ENCODE assay signal across 14 mouse cellular contexts in the genomic region with DNA sequence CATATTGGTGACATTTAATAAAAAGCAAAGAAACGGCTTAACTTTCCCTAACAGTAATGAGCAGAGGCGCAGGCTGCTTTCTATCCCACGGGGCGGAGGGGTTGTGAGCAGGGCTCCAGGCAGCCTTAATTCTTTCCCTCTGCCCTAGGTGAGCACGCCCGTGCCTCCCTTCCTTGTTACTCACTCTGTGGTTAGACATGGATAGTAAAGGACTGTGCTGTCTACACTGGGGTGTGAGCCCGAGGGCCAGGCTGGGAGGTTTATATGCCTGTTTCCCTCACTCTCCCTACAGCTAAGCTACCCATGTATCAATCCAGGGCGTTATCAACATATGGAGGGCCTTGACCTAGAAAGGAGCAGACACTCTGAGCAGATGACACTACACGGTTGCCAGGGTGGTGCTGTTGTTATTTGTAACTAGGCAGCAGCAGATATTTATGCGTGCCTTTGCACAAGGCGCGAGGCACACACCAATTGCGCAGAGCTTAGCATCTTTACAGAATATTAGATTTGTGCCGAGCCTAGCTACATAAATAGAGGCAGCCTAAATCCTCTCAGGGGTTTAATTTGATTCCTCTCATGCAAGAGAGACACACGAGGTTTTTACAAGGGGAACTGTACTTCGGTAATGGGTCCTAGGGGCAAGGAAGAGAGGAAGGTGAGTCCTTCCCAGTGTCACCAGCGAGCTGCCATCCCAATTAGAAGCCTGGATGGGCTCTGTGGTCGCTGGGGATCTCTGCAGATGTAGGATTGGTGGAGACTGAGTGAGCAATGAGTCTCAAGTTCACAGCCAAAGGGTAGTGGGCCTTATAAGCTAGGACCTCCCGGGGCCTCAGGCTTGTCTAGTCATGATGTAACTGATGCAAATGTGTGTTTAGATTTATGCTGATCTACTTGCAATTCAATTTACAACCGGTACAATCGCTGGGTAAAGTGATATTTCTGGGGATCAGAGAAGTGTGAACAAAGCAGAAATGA.
DNase-seq lines count a peak whose midpoint lies in the region; ATAC-seq lines count a peak whose summit lies in the region.
"Had no signal": no experiment of that assay in that cellular context is flagged by ENCODE, and none has a peak within 500 bp of the region (broad histone marks: within the 10 kb centered on the region; RNA-seq: fewer than 3 reads in every experiment).

No protein-coding gene starts in this region.

- DNase-seq in adrenal gland, postnatal 14 days = peak; percentile 17
- no peak for DNase-seq in adrenal gland, postnatal 25 days
- no peak for DNase-seq in neural tube, embryonic 10.5 days (ENCODE audit: extremely low spot score, low spot score)
- peak; percentile 8 to 23 for DNase-seq in layer of hippocampus, postnatal 36 days
- DNase-seq in retina, embryonic 14.5 days (ENCODE audit: low spot score) = peak; percentile 40
- DNase-seq in urinary bladder, adult 18-20 months (ENCODE audit: low spot score in 2 of 2) = no peak
- DNase-seq: cerebellum, adult 11-12 months; heart, adult 2 months; heart, postnatal 36 days; thymus, postnatal 25 days had no signal

- H3K9me3 ChIP-seq in neural tube, embryonic 13.5 days = peaks cover 2% of the 10 kb centered on the region; the same call in 1 of the 2 replicates
- H3K9me3 ChIP-seq: embryonic facial prominence, embryonic 13.5 days had no signal

- no peak overlapping the region for H3K9ac ChIP-seq in neural tube, embryonic 13.5 days
- H3K9ac ChIP-seq: embryonic facial prominence, embryonic 13.5 days had no signal

- H3K4me2 ChIP-seq in neural tube, embryonic 13.5 days = no peak overlapping the region
- H3K4me2 ChIP-seq: embryonic facial prominence, embryonic 13.5 days had no signal

- H3K4me3 ChIP-seq in neural tube, embryonic 13.5 days = no peak overlapping the region
- H3K4me3 ChIP-seq: embryonic facial prominence, embryonic 13.5 days; heart, adult 2 months had no signal

- ATAC-seq in neural tube, embryonic 13.5 days (ENCODE audit: low read depth) = peak; percentile 64; the same call in 1 of the 2 replicates
- ATAC-seq in CD4-positive, CD25-positive, alpha-beta regulatory T cell, adult 4 months = no peak

- WGBS in neural tube, embryonic 13.5 days = 55% methylated on average over 21 of the region's 21 CpGs

- peak overlapping the region; percentile 57 for H3K27ac ChIP-seq in neural tube, embryonic 13.5 days (replicated peaks)
- H3K27ac ChIP-seq: embryonic facial prominence, embryonic 13.5 days; heart, adult 2 months had no signal

- H3K36me3 ChIP-seq in neural tube, embryonic 13.5 days = no peaks in the 10 kb centered on the region
- H3K36me3 ChIP-seq: embryonic facial prominence, embryonic 13.5 days; G1E had no signal

- peaks cover 13% of the 10 kb centered on the region for H3K4me1 ChIP-seq in neural tube, embryonic 13.5 days (replicated peaks)

- H3K27me3 ChIP-seq in neural tube, embryonic 13.5 days = no peaks in the 10 kb centered on the region
- H3K27me3 ChIP-seq: embryonic facial prominence, embryonic 13.5 days had no signal

Comparison
In these comparisons a context has a peak if more than half of its experiments do, and no peak if none do; other contexts are left out.
1. DNase-seq: peak in adrenal gland, postnatal 14 days (single experiment), layer of hippocampus, postnatal 36 days (2 of 2) and retina, embryonic 14.5 days (single experiment); none in adrenal gland, postnatal 25 days (single experiment), neural tube, embryonic 10.5 days (single experiment) and urinary bladder, adult 18-20 months (0 of 2).